Mouse (Mus musculus): ENCODE results near the gene Cxcl3. TPM values are rescaled to one million over a fixed set of nuclear protein-coding genes. Genes with fewer than 3 reads are reported as not detected.

Gene Cxcl3
- polyA plus RNA-seq (2021; fragmentation: Nextera tagmentation), result not detected in 2 replicates
- long read RNA-seq, experiment 1, result 0 reads
- long read RNA-seq, experiment 2, result 0 reads

DNA sequence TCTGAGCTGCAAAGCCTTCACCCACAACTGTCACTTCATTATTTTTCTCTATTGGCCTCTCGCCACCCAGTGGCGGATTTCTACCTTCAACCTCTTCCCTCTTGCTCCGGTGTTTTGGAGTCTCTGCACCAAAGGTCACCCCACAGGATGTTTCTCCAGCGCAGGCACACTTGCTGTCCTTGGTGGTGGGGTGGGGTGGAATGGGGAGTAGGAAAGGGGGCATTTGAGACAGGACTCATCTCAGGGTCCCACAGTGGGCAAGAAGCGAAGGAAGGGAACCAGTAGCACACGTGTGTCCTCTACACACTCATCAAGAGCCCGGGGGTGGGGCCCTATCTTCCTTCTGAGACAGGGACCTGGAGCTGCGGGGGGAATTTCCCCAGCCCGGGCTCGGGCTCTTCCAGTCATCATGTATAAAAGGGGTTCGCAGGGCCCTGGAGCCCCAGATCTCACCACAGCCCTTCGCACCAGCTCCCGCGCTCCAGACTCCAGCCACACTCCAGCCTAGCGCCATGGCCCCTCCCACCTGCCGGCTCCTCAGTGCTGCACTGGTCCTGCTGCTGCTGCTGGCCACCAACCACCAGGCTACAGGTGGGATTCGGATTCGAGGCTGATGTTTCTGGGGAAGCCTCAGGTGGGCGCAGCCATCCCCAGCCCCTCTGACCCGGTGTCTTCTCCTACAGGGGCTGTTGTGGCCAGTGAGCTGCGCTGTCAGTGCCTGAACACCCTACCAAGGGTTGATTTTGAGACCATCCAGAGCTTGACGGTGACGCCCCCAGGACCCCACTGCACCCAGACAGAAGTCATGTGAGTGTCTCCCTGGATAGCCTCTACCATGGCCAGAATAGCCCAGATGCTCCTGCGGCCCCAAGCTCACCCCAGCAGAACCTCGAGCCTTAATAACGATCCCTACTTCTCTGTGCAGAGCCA, at the start of gene Cxcl3:
Gene Cxcl3, plus strand, starts transcription at position 445 of the 930 bp plus-strand sequence.

DNA sequence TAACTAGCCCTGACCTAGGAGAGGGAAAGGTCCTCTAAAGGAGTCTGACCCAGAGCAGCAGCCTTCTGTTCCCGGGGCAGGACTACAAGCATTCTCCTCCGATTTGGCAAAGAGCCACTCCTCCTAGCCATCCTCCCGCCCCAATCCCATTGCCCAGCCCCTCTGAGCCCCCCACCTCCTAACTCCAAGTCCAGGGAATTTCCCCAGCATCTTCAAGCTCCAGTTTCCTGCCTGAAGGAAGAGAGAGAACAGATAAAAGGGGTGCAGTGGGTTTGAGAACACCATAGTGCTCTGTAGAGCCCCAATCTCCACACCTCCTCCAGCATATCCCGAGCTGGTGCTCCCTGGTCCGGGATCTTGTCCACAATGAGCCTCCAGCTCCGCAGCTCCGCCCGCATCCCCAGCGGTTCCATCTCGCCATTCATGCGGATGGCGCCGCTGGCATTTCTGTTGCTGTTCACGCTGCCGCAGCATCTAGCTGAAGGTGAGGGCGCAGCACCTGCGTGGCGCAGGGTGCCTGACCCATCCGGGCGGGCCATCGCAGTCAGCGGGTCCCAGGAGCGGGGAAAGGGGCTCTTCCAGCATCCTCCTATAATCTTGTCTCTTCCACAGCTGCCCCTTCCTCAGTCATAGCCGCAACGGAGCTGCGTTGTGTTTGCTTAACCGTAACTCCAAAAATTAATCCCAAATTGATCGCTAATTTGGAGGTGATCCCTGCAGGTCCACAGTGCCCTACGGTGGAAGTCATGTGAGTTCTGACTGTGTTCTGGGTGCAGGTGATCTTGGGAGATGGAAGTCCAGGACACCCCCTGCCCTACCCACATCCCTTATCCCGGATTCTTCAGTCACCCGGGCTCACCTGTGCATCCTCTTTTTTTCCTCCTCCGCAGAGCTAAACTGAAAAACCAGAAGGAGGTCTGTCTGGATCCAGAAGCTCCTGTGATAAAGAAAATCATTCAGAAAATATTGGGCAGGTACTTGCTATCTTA, 26.5 kb upstream of the Cxcl3 start, which contains the start of gene Cxcl5:
Gene Cxcl5, plus strand, starts transcription at position 284 of the 989 bp plus-strand sequence.

DNA sequence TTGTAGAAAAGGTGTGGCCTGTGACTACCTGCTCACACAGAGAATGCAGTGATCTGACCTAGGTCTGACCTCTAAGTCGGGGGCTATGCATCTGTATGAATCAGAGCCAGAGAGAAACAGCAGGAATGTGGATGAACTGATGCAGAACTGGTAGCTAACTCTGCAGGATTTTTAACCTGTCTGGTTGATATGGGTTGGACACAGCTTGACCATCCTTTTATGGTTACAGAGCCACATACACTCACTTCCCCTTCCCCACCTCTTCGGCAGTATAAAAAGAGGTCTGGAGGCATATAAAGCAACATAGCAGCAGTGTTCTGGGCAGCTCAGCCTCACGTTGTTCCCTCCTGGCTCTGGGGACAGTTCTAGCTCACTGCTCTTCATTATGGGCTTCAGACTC, 17.7 kb upstream of the Cxcl3 start, which contains the start of gene Ppbp:
Gene Ppbp, plus strand, starts transcription at position 301 of the 400 bp plus-strand sequence.

DNA sequence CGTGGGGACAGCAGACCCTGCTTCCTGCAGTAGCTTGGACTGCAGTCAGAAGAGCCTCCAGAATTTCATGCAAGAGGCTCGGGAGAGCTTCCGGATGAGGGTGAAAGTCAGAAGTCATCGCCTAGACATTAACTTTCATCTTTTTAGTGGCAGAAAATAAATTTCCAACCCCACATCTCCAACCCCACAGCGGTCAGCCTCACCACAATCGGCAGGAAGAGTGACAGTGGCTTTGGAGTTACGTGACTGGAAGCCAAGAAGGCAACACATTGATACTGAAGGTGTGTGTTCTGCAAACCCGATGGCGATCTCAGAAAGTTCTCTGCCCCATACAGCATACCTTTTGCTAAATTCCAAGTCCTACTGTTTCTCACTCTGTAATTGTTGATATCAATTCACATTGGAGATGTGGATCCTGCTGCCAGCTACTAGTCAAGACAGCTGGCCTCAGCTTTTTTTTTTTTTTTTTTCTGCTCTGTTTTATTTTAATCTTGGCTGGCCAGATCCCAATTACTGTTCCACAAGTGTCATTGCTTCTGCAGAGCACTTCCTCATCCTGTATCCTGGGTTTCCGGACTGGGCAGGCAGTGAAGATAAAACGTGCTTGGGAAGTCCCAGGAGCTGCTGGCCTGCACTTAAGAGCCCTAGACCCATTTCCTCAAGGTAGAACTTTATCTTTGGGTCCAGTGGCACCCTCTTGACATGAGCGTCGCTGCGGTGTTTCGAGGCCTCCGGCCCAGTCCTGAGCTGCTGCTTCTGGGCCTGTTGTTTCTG, 13.8 kb upstream of the Cxcl3 start, which contains the start of gene Pf4:
Gene Pf4, plus strand, starts transcription at position 556 of the 774 bp plus-strand sequence.

DNA sequence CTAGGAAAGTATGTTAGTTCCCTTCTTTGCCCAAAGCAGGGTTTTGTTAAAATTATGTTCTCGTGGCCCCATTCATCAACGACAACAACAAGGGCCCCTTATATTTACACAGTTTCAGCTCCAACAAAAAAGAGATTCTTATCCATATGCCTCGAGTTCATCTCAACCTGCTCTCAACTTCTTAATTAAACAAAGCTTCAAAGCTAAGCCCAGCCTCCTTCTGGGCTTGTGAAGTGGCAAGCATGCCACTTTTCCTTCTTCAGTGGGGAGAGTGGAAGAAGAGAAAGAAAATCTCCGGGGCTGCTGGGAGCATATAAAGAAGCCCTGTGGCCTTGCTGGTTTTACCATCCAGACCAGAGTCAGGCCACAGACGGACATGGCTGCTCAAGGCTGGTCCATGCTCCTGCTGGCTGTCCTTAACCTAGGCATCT, 8.3 kb downstream of the Cxcl3 start, which contains the start of gene Cxcl15:
Gene Cxcl15, plus strand, starts transcription at position 340 of the 431 bp plus-strand sequence.

Small RNAs within 50 kb of the gene (microRNA-seq; reads per million reads assigned to microRNA genes)
- not detected for gene Gm24322

Other genes with a start within 250 kb of the Cxcl3 start
- not detected in 2 replicates for gene 5830473C10Rik, start 225.0 kb upstream of the Cxcl3 start, polyA plus RNA-seq (2021; fragmentation: Nextera tagmentation)
- 0.21 and 0.28 TPM in 2 replicates for gene Rassf6, start 145.4 kb upstream of the Cxcl3 start, polyA plus RNA-seq (2021; fragmentation: Nextera tagmentation)
- gene Cxcl5, start 26.7 kb upstream of the Cxcl3 start, polyA plus RNA-seq (2021; fragmentation: Nextera tagmentation), result 4.0 and 8.0 TPM in 2 replicates
- not detected in 2 replicates for gene Ppbp, start 17.6 kb upstream of the Cxcl3 start, polyA plus RNA-seq (2021; fragmentation: Nextera tagmentation)
- gene Pf4, start 13.7 kb upstream of the Cxcl3 start, polyA plus RNA-seq (2021; fragmentation: Nextera tagmentation), result 6.7 and 8.5 TPM in 2 replicates
- not detected in 2 replicates for gene Cxcl15, start 8.4 kb downstream of the Cxcl3 start, polyA plus RNA-seq (2021; fragmentation: Nextera tagmentation)
- gene Cxcl1, start 105.1 kb downstream of the Cxcl3 start, polyA plus RNA-seq (2021; fragmentation: Nextera tagmentation), result 0.25 and 0.41 TPM in 2 replicates
- gene Cxcl2, start 117.8 kb downstream of the Cxcl3 start, polyA plus RNA-seq (2021; fragmentation: Nextera tagmentation), result not detected in 2 replicates
- 12.1 and 12.8 TPM in 2 replicates for gene Mthfd2l, start 145.0 kb downstream of the Cxcl3 start, polyA plus RNA-seq (2021; fragmentation: Nextera tagmentation)
- gene Epgn, start 241.4 kb downstream of the Cxcl3 start, polyA plus RNA-seq (2021; fragmentation: Nextera tagmentation), result not detected in 2 replicates

All from layer of hippocampus, adult 6 months (tissue).